Mouse (Mus musculus): Measurements from ENCODE around the gene Sct. TPM values are rescaled to one million over a fixed set of nuclear protein-coding genes. Genes with fewer than 3 reads are reported as not detected.

Sct gene
- polyA plus RNA-seq, 1 experiment from 2014 or later = 2.6 TPM

GRCm38 (mm10) chr7:141315076-141315475 is 36.1 kb upstream of the Sct start:
- no peak overlapping the region for H3K4me3 ChIP-seq (ENCODE audit: low read length)
- no peaks in the 10 kb centered on the region for H3K27me3 ChIP-seq (ENCODE audit: control insufficient read depth, insufficient read depth, low read depth, low read length)
- no peak overlapping the region for H3K4me2 ChIP-seq (ENCODE audit: low read depth, low read length)
- no peaks in the 10 kb centered on the region for H3K4me1 ChIP-seq (replicated peaks; ENCODE audit: control insufficient read depth, insufficient read depth, low read length)
- WGBS = 85% methylated on average over 8 of the region's 8 CpGs
- no peak for ATAC-seq (ENCODE audit: low read depth)
- H3K27ac ChIP-seq (ENCODE audit: low read length) = no peak overlapping the region
- peaks cover 58% of the 10 kb centered on the region for H3K36me3 ChIP-seq (ENCODE audit: control insufficient read depth, insufficient read depth, low read length)
- H3K9me3 ChIP-seq (ENCODE audit: control insufficient read depth, low read length) = no peaks in the 10 kb centered on the region
- no peak overlapping the region for H3K9ac ChIP-seq (ENCODE audit: low read length)

- no peak for ATAC-seq (ENCODE audit: low read depth)
- Histone ChIP-seq H3K27me3 (ENCODE audit: control insufficient read depth, insufficient read depth, low read depth, low read length) (no peaks in the 10 kb centered on the region), H3K9me3 (ENCODE audit: control insufficient read depth, low read length) (no peaks in the 10 kb centered on the region), H3K9ac (ENCODE audit: low read length) (no peak overlapping the region), H3K27ac (ENCODE audit: low read length) (no peak overlapping the region), H3K36me3 (ENCODE audit: control insufficient read depth, insufficient read depth, low read length) (peaks cover 56% of the 10 kb centered on the region), H3K4me3 (ENCODE audit: low read length) (no peak overlapping the region), H3K4me2 (ENCODE audit: low read depth, low read length) (no peak overlapping the region), H3K4me1 (replicated peaks; ENCODE audit: control insufficient read depth, insufficient read depth, low read length) (no peaks in the 10 kb centered on the region)
- WGBS = 92% methylated on average over 2 of the region's 2 CpGs
Measured at GRCm38 (mm10) chr7:141314416-141314815, 35.5 kb upstream of the Sct start.

- Histone ChIP-seq H3K9me3 (ENCODE audit: control insufficient read depth, low read length) (no peaks in the 10 kb centered on the region), H3K9ac (ENCODE audit: low read length) (no peak overlapping the region), H3K4me1 (replicated peaks; ENCODE audit: control insufficient read depth, insufficient read depth, low read length) (no peaks in the 10 kb centered on the region), H3K27ac (ENCODE audit: low read length) (no peak overlapping the region), H3K4me2 (ENCODE audit: low read depth, low read length) (no peak overlapping the region), H3K27me3 (ENCODE audit: control insufficient read depth, insufficient read depth, low read depth, low read length) (no peaks in the 10 kb centered on the region), H3K36me3 (ENCODE audit: control insufficient read depth, insufficient read depth, low read length) (peaks cover 57% of the 10 kb centered on the region), H3K4me3 (ENCODE audit: low read length) (no peak overlapping the region)
- 82% methylated on average over 4 of the region's 4 CpGs for WGBS
- no peak for ATAC-seq (ENCODE audit: low read depth)
Measured at GRCm38 (mm10) chr7:141304537-141304936, 25.6 kb upstream of the Sct start.

- WGBS = 76% methylated on average over 1 of the region's 1 CpGs
- Histone ChIP-seq H3K9me3 (ENCODE audit: control insufficient read depth, low read length) (no peaks in the 10 kb centered on the region), H3K36me3 (ENCODE audit: control insufficient read depth, insufficient read depth, low read length) (peaks cover 52% of the 10 kb centered on the region), H3K4me2 (ENCODE audit: low read depth, low read length) (no peak overlapping the region), H3K27me3 (ENCODE audit: control insufficient read depth, insufficient read depth, low read depth, low read length) (no peaks in the 10 kb centered on the region), H3K9ac (ENCODE audit: low read length) (no peak overlapping the region), H3K27ac (ENCODE audit: low read length) (no peak overlapping the region), H3K4me3 (ENCODE audit: low read length) (no peak overlapping the region), H3K4me1 (replicated peaks; ENCODE audit: control insufficient read depth, insufficient read depth, low read length) (no peaks in the 10 kb centered on the region)
- ATAC-seq (ENCODE audit: low read depth) = 0 out of 2 replicates have a peak, but pooled peaks have one; percentile 20
Measured at GRCm38 (mm10) chr7:141302702-141303268, 23.9 kb upstream of the Sct start.

- no peak for ATAC-seq (ENCODE audit: low read depth)
- H3K9me3 ChIP-seq (ENCODE audit: control insufficient read depth, low read length) = no peaks in the 10 kb centered on the region
- no peak overlapping the region for H3K27ac ChIP-seq (ENCODE audit: low read length)
- no peaks in the 10 kb centered on the region for H3K27me3 ChIP-seq (ENCODE audit: control insufficient read depth, insufficient read depth, low read depth, low read length)
- no peaks in the 10 kb centered on the region for H3K4me1 ChIP-seq (replicated peaks; ENCODE audit: control insufficient read depth, insufficient read depth, low read length)
- WGBS = 92% methylated on average over 9 of the region's 9 CpGs
- no peak overlapping the region for H3K4me2 ChIP-seq (ENCODE audit: low read depth, low read length)
- H3K9ac ChIP-seq (ENCODE audit: low read length) = no peak overlapping the region
- no peak overlapping the region for H3K4me3 ChIP-seq (ENCODE audit: low read length)
- peaks cover 46% of the 10 kb centered on the region for H3K36me3 ChIP-seq (ENCODE audit: control insufficient read depth, insufficient read depth, low read length)
Measured at GRCm38 (mm10) chr7:141301386-141301785, 22.5 kb upstream of the Sct start.

GRCm38 (mm10) chr7:141299175-141299574 is 20.2 kb upstream of the Sct start:
- H3K4me1 ChIP-seq (replicated peaks; ENCODE audit: control insufficient read depth, insufficient read depth, low read length) = peaks cover 3% of the 10 kb centered on the region
- 91% methylated on average over 8 of the region's 8 CpGs for WGBS
- H3K27ac ChIP-seq (ENCODE audit: low read length) = no peak overlapping the region
- H3K36me3 ChIP-seq (ENCODE audit: control insufficient read depth, insufficient read depth, low read length) = peaks cover 33% of the 10 kb centered on the region
- H3K4me2 ChIP-seq (ENCODE audit: low read depth, low read length) = no peak overlapping the region
- H3K9me3 ChIP-seq (ENCODE audit: control insufficient read depth, low read length) = no peaks in the 10 kb centered on the region
- no peak for ATAC-seq (ENCODE audit: low read depth)
- H3K9ac ChIP-seq (ENCODE audit: low read length) = no peak overlapping the region
- peaks cover 5% of the 10 kb centered on the region for H3K27me3 ChIP-seq (ENCODE audit: control insufficient read depth, insufficient read depth, low read depth, low read length)
- no peak overlapping the region for H3K4me3 ChIP-seq (ENCODE audit: low read length)

GRCm38 (mm10) chr7:141297926-141298650 is 19.2 kb upstream of the Sct start:
- no peak overlapping the region for H3K4me2 ChIP-seq (ENCODE audit: low read depth, low read length)
- H3K36me3 ChIP-seq (ENCODE audit: control insufficient read depth, insufficient read depth, low read length) = peaks cover 33% of the 10 kb centered on the region
- H3K4me3 ChIP-seq (ENCODE audit: low read length) = no peak overlapping the region
- no peak for ATAC-seq (ENCODE audit: low read depth)
- H3K4me1 ChIP-seq (replicated peaks; ENCODE audit: control insufficient read depth, insufficient read depth, low read length) = peaks cover 11% of the 10 kb centered on the region
- H3K27ac ChIP-seq (ENCODE audit: low read length) = no peak overlapping the region
- 62% methylated on average over 3 of the region's 3 CpGs for WGBS
- H3K27me3 ChIP-seq (ENCODE audit: control insufficient read depth, insufficient read depth, low read depth, low read length) = peaks cover 16% of the 10 kb centered on the region
- H3K9ac ChIP-seq (ENCODE audit: low read length) = no peak overlapping the region
- no peaks in the 10 kb centered on the region for H3K9me3 ChIP-seq (ENCODE audit: control insufficient read depth, low read length)

GRCm38 (mm10) chr7:141294479-141294878 is 15.5 kb upstream of the Sct start:
- H3K9ac ChIP-seq (ENCODE audit: low read length) = no peak overlapping the region; the same call in 1 of the 2 replicates
- WGBS = 2% methylated on average over 19 of the region's 22 CpGs
- H3K9me3 ChIP-seq (ENCODE audit: control insufficient read depth, low read length) = no peaks in the 10 kb centered on the region
- peaks cover 11% of the 10 kb centered on the region for H3K4me1 ChIP-seq (replicated peaks; ENCODE audit: control insufficient read depth, insufficient read depth, low read length)
- H3K27ac ChIP-seq (ENCODE audit: low read length) = no peak overlapping the region
- ATAC-seq (ENCODE audit: low read depth) = 0 out of 2 replicates have a peak, but pooled peaks have one; percentile 6
- H3K36me3 ChIP-seq (ENCODE audit: control insufficient read depth, insufficient read depth, low read length) = 0 out of 2 replicates have a peak, but pooled peaks cover 10% of the 10 kb centered on the region
- peak overlapping the region; percentile 43 for H3K4me3 ChIP-seq (ENCODE audit: low read length)
- H3K4me2 ChIP-seq (ENCODE audit: low read depth, low read length) = peak overlapping the region; percentile 76
- H3K27me3 ChIP-seq (ENCODE audit: control insufficient read depth, insufficient read depth, low read depth, low read length) = peaks cover 39% of the 10 kb centered on the region

GRCm38 (mm10) chr7:141293852-141294471 is 15.0 kb upstream of the Sct start:
- Histone ChIP-seq H3K36me3 (ENCODE audit: control insufficient read depth, insufficient read depth, low read length) (0 out of 2 replicates have a peak, but pooled peaks cover 5% of the 10 kb centered on the region), H3K9ac (ENCODE audit: low read length) (peak overlapping the region; percentile 62), H3K27ac (ENCODE audit: low read length) (no peak overlapping the region), H3K27me3 (ENCODE audit: control insufficient read depth, insufficient read depth, low read depth, low read length) (peaks cover 39% of the 10 kb centered on the region), H3K9me3 (ENCODE audit: control insufficient read depth, low read length) (no peaks in the 10 kb centered on the region), H3K4me1 (replicated peaks; ENCODE audit: control insufficient read depth, insufficient read depth, low read length) (peaks cover 11% of the 10 kb centered on the region), H3K4me2 (ENCODE audit: low read depth, low read length) (peak overlapping the region; percentile 76), H3K4me3 (ENCODE audit: low read length) (peak overlapping the region; percentile 43)
- peak; percentile 46; the same call in 1 of the 2 replicates for ATAC-seq (ENCODE audit: low read depth)
- 1% methylated on average over 50 of the region's 53 CpGs for WGBS
